Mouse (Mus musculus) CH12.LX (cell line): Measurements from ENCODE around the gene Hoxd4.

Experiments
- CTCF ChIP-seq, 2 experiments: IDR thresholded peaks in 1 of 2; conservative IDR thresholded peaks in 1 of 2; 2 replicates each; pipeline ENCODE4 v1.5.1; 2011 to 2012; ENCODE audit warnings: low read depth in 2 of 2, low read length in 2 of 2, improper control_type of control experiment in 1 of 2, inconsistent platforms in 1 of 2, mild to moderate bottlenecking in 1 of 2, moderate library complexity in 1 of 2
- E2F4 ChIP-seq: IDR thresholded peaks from 2 replicates; pipeline ENCODE4 v1.6.1; 2011; ENCODE audit warnings: low read depth, low read length, improper control_type of control experiment; ENCODE audit not compliant: insufficient replicate concordance
- EP300 ChIP-seq: IDR thresholded peaks from 2 replicates; pipeline ENCODE4 v1.6.1; 2011; ENCODE audit warnings: low read length, improper control_type of control experiment
- ETS1 ChIP-seq: conservative IDR thresholded peaks from 2 replicates; pipeline ENCODE4 v1.6.1; 2012; ENCODE audit warnings: low read depth, mild to moderate bottlenecking, inconsistent platforms, low read length, improper control_type of control experiment, moderate library complexity
- IRF4 ChIP-seq: IDR thresholded peaks from 2 replicates; pipeline ENCODE4 v1.6.1; 2014; ENCODE audit warnings: low read depth, mild to moderate bottlenecking, inconsistent platforms, low read length, improper control_type of control experiment
- MAX ChIP-seq: IDR thresholded peaks from 2 replicates; pipeline ENCODE4 v1.6.1; 2011; ENCODE audit warnings: low read length, improper control_type of control experiment
- POLR2A ChIP-seq: IDR thresholded peaks from 2 replicates; pipeline ENCODE4 v1.6.1; 2011; ENCODE audit warnings: low read depth, mild to moderate bottlenecking, improper control_type of control experiment, low read length
- USF1 ChIP-seq: IDR thresholded peaks from 2 replicates; pipeline ENCODE4 v1.6.1; 2014; ENCODE audit warnings: low read depth, mild to moderate bottlenecking, inconsistent platforms, low read length, improper control_type of control experiment
- ZC3H11A ChIP-seq: IDR thresholded peaks from 2 replicates; pipeline ENCODE4 v1.6.1; 2012; ENCODE audit warnings: low read depth, mild to moderate bottlenecking, inconsistent platforms, low read length, improper control_type of control experiment
- ZMIZ1 ChIP-seq: IDR thresholded peaks from 2 replicates; pipeline ENCODE4 v1.6.1; 2012; ENCODE audit warnings: low read depth, mild to moderate bottlenecking, inconsistent platforms, low read length, improper control_type of control experiment

DNA sequence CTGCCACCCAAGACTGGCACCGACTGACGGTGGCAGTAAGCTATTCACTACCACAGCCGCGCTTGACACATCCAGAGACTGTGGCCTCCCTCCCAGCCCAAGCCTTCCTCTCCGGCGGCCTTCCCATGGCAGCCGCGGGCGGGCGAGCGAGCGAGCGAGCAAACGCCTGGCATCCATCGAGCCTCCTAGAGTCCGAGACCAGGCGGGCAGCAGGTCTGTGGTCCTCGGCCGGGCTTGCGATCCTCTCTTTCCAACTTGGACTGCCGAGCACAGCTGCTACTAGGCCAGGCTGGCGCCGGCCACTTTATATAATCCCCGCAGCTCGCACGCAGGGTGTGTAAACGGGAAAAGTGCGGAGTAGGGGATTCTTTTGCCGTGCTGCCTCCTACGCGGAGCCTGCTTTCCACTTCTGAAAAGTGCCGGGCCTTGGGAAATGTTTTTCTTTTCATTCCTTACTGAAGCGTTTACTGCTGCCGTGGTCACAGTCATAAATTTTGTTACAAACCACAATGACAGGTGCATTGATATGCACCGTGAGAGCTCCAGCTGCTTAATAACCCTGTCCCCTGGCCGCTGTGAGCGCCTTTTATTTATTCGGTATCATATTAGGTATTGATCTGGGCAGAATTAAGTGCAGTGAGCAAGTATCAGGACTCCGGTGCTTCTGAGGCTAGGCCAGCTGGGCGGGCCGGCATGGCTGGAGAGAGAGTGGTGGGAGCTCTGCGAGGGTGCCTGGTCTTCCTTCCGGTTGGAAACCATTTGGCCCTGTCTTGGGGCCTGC is 28.8 kb downstream of the Hoxd4 start:
- TF ChIP-seq IRF4: no peak
- no peak for TF ChIP-seq CTCF (conservative IDR thresholded peaks at IDR 0.05 in 1 of 2, IDR thresholded peaks at IDR 0.05 in 1 of 2; ENCODE audit: low read depth in 2 of 2, low read length in 2 of 2)
- no peak for TF ChIP-seq MAX
- TF ChIP-seq ETS1: no peak
- no peak for TF ChIP-seq EP300
- no peak for TF ChIP-seq ZC3H11A
- TF ChIP-seq POLR2A: no peak
- TF ChIP-seq ZMIZ1: no peak
- TF ChIP-seq USF1: no peak
- TF ChIP-seq E2F4: no peak
